Mouse (Mus musculus): ENCODE measurements around the gene Olfr1167.
"Not testable (repeated sequence)": the region's sequence is repeated elsewhere in the genome, so short reads cannot be mapped to it uniquely, and the experiment has no call there.

- TF ChIP-seq CTCF (IDR thresholded peaks at IDR 0.05; ENCODE audit: low read depth, low read length); EP300 (IDR thresholded peaks at IDR 0.05; ENCODE audit: insufficient read depth, low read depth, low read length): not testable (repeated sequence)
These were observed at the start of gene Olfr1167 for GRCm38 (mm10) chr2:88155093-88155492.
